Mouse (Mus musculus): ENCODE results near the gene Dnajc24. TPM values are rescaled to one million over a fixed set of nuclear protein-coding genes. Genes with fewer than 3 reads are reported as not detected.

Gene Dnajc24
- polyA plus RNA-seq (2012; ENCODE audit: insufficient read depth, low replicate concordance) = 17.4 TPM in 1 of 2 replicates, not detected in the other

GRCm38 (mm10) chr2:106002835-106003739 is at the start of gene Dnajc24:
TSS of gene Dnajc24 (minus strand) at chr2:106003549.
- H3K36me3 ChIP-seq (replicated peaks; ENCODE audit: low read length) = peaks cover 8% of the 10 kb centered on the region
- H3K4me3 ChIP-seq (replicated peaks) = peak within 1 kb of the TSS; percentile 95
- TF ChIP-seq FLI1 (IDR thresholded peaks at IDR 0.05; ENCODE audit: low read length) (0 out of 2 replicates have a peak, but pooled peaks have one; percentile 24), GATA1 (IDR thresholded peaks at IDR 0.05; ENCODE audit: borderline replicate concordance, low read length) (no peak)
- no peaks in the 10 kb centered on the region for H3K9me3 ChIP-seq
- peaks cover 3% of the 10 kb centered on the region; the same call in 1 of the 2 replicates for H3K4me1 ChIP-seq
- no peaks in the 10 kb centered on the region for H3K27me3 ChIP-seq (replicated peaks)

- Histone ChIP-seq H3K4me1 (no peaks in the 10 kb centered on the region), H3K9me3 (no peaks in the 10 kb centered on the region), H3K27me3 (replicated peaks) (no peaks in the 10 kb centered on the region), H3K4me3 (replicated peaks) (no peak overlapping the region), H3K36me3 (replicated peaks; ENCODE audit: low read length) (no peaks in the 10 kb centered on the region)
- TF ChIP-seq GATA1 (IDR thresholded peaks at IDR 0.05; ENCODE audit: borderline replicate concordance, low read length) = no peak
- no peak for TF ChIP-seq FLI1 (IDR thresholded peaks at IDR 0.05; ENCODE audit: low read length)
These were observed 43.3 kb upstream of the Dnajc24 start for GRCm38 (mm10) chr2:106046686-106047085.

DNA sequence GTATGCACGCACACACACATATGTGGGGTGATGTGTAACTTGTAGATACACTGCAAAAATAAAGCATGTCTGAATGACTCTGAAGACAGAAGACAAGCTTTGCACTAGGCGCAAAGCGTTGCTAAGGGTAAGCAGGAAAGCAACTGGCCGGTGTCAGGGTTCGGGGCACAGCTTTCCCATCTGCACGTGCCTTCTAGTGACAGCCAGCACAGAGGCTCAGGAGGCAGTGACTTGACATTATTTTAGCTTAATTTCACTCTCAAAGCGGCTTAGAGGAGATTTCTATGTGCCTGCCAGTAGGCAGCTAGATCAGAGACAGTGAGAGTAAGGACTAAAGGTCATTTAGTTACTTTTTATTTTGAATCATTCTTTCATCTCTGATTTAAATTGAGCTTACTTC is 39.1 kb upstream of the Dnajc24 start:
- H3K27me3 ChIP-seq (replicated peaks) = no peaks in the 10 kb centered on the region
- no peaks in the 10 kb centered on the region for H3K9me3 ChIP-seq
- no peaks in the 10 kb centered on the region for H3K4me1 ChIP-seq
- no peaks in the 10 kb centered on the region for H3K36me3 ChIP-seq (replicated peaks; ENCODE audit: low read length)
- no peak overlapping the region for H3K4me3 ChIP-seq (replicated peaks)
- TF ChIP-seq FLI1 (IDR thresholded peaks at IDR 0.05; ENCODE audit: low read length) (no peak), GATA1 (IDR thresholded peaks at IDR 0.05; ENCODE audit: borderline replicate concordance, low read length) (no peak)

DNA sequence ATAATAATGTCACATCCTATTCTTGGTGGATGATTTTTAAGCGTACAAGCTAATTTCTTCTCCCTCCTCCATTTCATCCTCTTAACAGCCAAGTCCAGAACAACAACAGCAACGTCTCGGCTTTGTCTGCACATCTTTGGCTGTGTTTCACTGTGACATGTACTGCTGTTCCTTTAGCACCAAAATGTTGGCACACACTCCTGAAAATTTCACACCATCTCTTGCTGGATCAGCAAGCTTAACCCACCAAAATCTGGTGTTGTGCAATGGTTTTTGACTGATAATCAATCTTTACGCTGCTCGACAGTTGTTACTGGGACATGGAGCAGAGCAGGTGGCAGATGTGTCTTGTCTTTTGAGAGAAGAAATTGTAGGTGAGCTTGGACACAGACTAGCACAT is 38.6 kb upstream of the Dnajc24 start:
- Histone ChIP-seq H3K36me3 (replicated peaks; ENCODE audit: low read length) (no peaks in the 10 kb centered on the region), H3K9me3 (no peaks in the 10 kb centered on the region), H3K4me1 (no peaks in the 10 kb centered on the region), H3K4me3 (replicated peaks) (no peak overlapping the region), H3K27me3 (replicated peaks) (no peaks in the 10 kb centered on the region)
- no peak for TF ChIP-seq FLI1 (IDR thresholded peaks at IDR 0.05; ENCODE audit: low read length)
- no peak for TF ChIP-seq GATA1 (IDR thresholded peaks at IDR 0.05; ENCODE audit: borderline replicate concordance, low read length)

GRCm38 (mm10) chr2:106038286-106038685 is 34.9 kb upstream of the Dnajc24 start:
- Histone ChIP-seq H3K4me3 (replicated peaks) (no peak overlapping the region), H3K27me3 (replicated peaks) (no peaks in the 10 kb centered on the region), H3K4me1 (no peaks in the 10 kb centered on the region), H3K36me3 (replicated peaks; ENCODE audit: low read length) (no peaks in the 10 kb centered on the region), H3K9me3 (no peaks in the 10 kb centered on the region)
- TF ChIP-seq FLI1 (IDR thresholded peaks at IDR 0.05; ENCODE audit: low read length) (no peak), GATA1 (IDR thresholded peaks at IDR 0.05; ENCODE audit: borderline replicate concordance, low read length) (no peak)

DNA sequence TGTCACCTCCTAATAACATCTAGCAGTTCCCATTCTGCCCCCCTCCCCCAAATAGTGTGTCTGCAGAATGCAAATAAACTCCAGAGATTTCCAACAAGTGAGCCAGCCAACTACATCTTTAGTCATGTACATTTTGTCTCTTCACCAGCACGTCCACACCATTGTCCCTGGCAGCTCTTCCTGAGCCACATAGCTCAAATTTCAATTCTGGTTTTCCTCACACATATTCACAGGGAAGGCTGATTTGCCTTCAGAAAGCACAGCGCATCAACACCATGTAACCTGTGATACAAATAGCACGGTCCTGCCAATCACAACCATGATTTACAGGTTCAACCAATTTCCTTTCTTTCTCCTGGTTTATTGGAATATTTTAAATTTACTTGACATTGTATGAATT is 21.5 kb upstream of the Dnajc24 start:
- H3K4me3 ChIP-seq (replicated peaks) = no peak overlapping the region
- no peaks in the 10 kb centered on the region for H3K27me3 ChIP-seq (replicated peaks)
- no peaks in the 10 kb centered on the region for H3K4me1 ChIP-seq
- TF ChIP-seq GATA1 (IDR thresholded peaks at IDR 0.05; ENCODE audit: borderline replicate concordance, low read length) (no peak), FLI1 (IDR thresholded peaks at IDR 0.05; ENCODE audit: low read length) (no peak)
- H3K9me3 ChIP-seq = no peaks in the 10 kb centered on the region
- H3K36me3 ChIP-seq (replicated peaks; ENCODE audit: low read length) = no peaks in the 10 kb centered on the region

DNA sequence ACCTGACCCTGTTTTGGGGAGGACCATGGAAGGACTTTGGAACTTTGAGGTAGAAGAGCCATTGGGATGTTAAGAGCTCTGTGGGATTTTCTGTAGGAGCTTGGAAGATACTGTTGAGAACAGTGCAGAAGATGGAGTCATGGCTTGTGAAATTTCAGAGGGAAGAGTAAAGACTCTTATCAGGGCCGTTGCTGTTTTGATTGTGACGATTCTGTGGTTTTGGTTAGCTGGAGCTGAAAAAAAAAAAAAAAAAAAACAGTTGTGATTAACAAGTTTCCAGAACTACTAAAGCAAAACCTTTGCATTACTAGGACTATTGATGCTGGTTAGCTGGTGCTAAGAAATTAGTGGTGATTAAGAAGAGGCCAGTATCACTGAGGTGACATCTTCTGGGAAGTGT is 5.1 kb upstream of the Dnajc24 start:
- H3K9me3 ChIP-seq = no peaks in the 10 kb centered on the region
- no peaks in the 10 kb centered on the region for H3K27me3 ChIP-seq (replicated peaks)
- H3K4me3 ChIP-seq (replicated peaks) = no peak overlapping the region
- TF ChIP-seq FLI1 (IDR thresholded peaks at IDR 0.05; ENCODE audit: low read length) = no peak
- no peak for TF ChIP-seq GATA1 (IDR thresholded peaks at IDR 0.05; ENCODE audit: borderline replicate concordance, low read length)
- H3K36me3 ChIP-seq (replicated peaks; ENCODE audit: low read length) = no peaks in the 10 kb centered on the region
- H3K4me1 ChIP-seq = no peaks in the 10 kb centered on the region

DNA sequence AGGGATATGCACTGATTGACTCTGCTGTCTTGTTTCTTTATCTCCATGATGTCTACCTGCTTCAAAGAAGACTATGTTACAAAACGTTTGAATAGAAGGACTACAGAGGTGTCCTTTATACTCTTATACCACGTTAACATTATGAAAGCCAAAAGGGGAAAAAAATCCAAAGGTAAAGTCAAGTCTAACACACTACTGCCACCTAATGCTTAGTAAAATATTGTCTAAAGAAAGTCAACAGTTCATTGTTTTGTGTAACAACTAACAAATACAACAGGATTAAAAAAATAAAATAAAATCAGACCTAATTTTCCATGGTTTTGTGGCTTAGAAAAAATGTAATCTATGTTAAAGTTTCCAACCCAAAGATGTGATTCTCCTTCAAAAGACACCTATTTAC is 15.3 kb downstream of the Dnajc24 start:
- Histone ChIP-seq H3K9me3 (no peaks in the 10 kb centered on the region), H3K4me3 (replicated peaks) (no peak overlapping the region), H3K36me3 (replicated peaks; ENCODE audit: low read length) (peaks cover 4% of the 10 kb centered on the region), H3K27me3 (replicated peaks) (no peaks in the 10 kb centered on the region), H3K4me1 (peaks cover 14% of the 10 kb centered on the region; the same call in 1 of the 2 replicates)
- no peak for TF ChIP-seq FLI1 (IDR thresholded peaks at IDR 0.05; ENCODE audit: low read length)
- no peak for TF ChIP-seq GATA1 (IDR thresholded peaks at IDR 0.05; ENCODE audit: borderline replicate concordance, low read length)

- peaks cover 14% of the 10 kb centered on the region; the same call in 1 of the 2 replicates for H3K4me1 ChIP-seq
- peaks cover 4% of the 10 kb centered on the region for H3K36me3 ChIP-seq (replicated peaks; ENCODE audit: low read length)
- no peak overlapping the region for H3K4me3 ChIP-seq (replicated peaks)
- no peaks in the 10 kb centered on the region for H3K27me3 ChIP-seq (replicated peaks)
- no peaks in the 10 kb centered on the region for H3K9me3 ChIP-seq
- no peak for TF ChIP-seq GATA1 (IDR thresholded peaks at IDR 0.05; ENCODE audit: borderline replicate concordance, low read length)
- TF ChIP-seq FLI1 (IDR thresholded peaks at IDR 0.05; ENCODE audit: low read length) = no peak
These were observed 16.2 kb downstream of the Dnajc24 start for GRCm38 (mm10) chr2:105987131-105987530.

DNA sequence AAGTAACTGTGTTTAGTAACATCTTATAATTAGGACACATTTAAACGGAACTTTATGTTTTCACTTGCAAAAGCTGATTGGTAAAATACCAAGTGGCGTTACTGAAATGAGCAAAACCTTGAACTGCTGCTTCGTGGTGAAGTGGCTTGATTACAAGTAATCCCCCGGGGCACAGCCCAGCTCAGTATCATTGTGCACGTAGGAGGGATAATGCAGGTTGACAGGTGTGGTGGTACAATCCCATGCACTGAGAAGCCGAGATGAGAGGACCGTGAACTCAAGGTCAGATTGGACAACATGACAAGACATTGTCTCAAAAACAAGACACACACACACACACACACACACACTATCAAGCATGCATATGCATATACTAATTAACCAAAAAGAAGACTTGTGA is 18.1 kb downstream of the Dnajc24 start:
- Histone ChIP-seq H3K4me1 (peaks cover 17% of the 10 kb centered on the region; the same call in 1 of the 2 replicates), H3K9me3 (no peaks in the 10 kb centered on the region), H3K4me3 (replicated peaks) (no peak overlapping the region), H3K36me3 (replicated peaks; ENCODE audit: low read length) (peaks cover 6% of the 10 kb centered on the region), H3K27me3 (replicated peaks) (no peaks in the 10 kb centered on the region)
- TF ChIP-seq FLI1 (IDR thresholded peaks at IDR 0.05; ENCODE audit: low read length) (no peak), GATA1 (IDR thresholded peaks at IDR 0.05; ENCODE audit: borderline replicate concordance, low read length) (no peak)

Data from megakaryocyte, embryonic 14.5 days (primary cell).